Mouse (Mus musculus): Measurements from ENCODE around the gene Prdm1.

DNA sequence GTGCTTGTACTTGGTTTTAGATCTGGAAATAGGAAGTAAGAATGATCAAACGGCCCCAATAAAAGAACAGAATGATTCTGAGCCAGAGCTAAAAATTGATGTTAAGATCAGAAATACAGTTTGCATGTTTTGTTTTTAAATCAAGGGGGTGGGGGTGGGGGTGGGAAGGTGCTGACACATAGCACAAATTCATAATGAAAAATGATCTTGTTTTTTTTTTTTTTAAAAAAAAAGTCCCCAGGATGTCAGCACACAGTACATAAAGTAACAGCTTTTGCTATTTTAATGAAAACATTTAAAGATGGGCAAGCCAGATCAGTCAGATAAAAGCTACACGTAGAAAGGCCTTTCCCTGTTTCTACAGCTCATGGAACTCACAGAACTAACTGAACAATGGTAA is 74.2 kb downstream of the Prdm1 start:
- TF ChIP-seq CTCF (IDR thresholded peaks at IDR 0.05) (no peak), POLR2A (IDR thresholded peaks at IDR 0.05; ENCODE audit: insufficient read depth, low read depth, low read length) (no peak), EP300 (IDR thresholded peaks at IDR 0.05; ENCODE audit: insufficient read depth, low read depth, low read length) (no peak)
